Mouse (Mus musculus) neural tube, embryonic 13.5 days (tissue): ENCODE measurements at regions not wholly inside any gene's neighbourhood (a gene's known extent, or its start where the extent isn't known, plus 50 kb on each side); places are given as distances from the start of the nearest gene placed in this dataset.

Source experiments
- ATAC-seq: fragments of 200-750 bp; cut with Nextera tagmentation; 2 replicates; pipeline ENCODE4 v1.8.0; 2017; ENCODE audit warnings: low read depth, mild to moderate bottlenecking, moderate TSS enrichment, moderate library complexity
- H3K27ac ChIP-seq: fragments of 300-500 bp; sonication (generic); replicated peaks from 2 replicates; pipeline ENCODE4 v1.5.1; 2015; ENCODE audit warnings: moderate library complexity, mild to moderate bottlenecking, inconsistent platforms
- H3K27me3 ChIP-seq: fragments of 300-500 bp; sonication (generic); 2 replicates; pipeline ENCODE4 v1.6.1; 2015; ENCODE audit warnings: mild to moderate bottlenecking, inconsistent platforms
- H3K36me3 ChIP-seq: fragments of 300-500 bp; sonication (generic); 2 replicates; pipeline ENCODE4 v1.6.1; 2015; ENCODE audit warnings: mild to moderate bottlenecking, inconsistent platforms
- H3K4me1 ChIP-seq: fragments of 300-500 bp; sonication (generic); replicated peaks from 2 replicates; pipeline ENCODE4 v1.6.1; 2015; ENCODE audit warnings: inconsistent platforms
- H3K4me2 ChIP-seq: fragments of 300-500 bp; sonication (generic); 2 replicates; pipeline ENCODE4 v1.6.1; 2015; ENCODE audit warnings: inconsistent platforms, mild to moderate bottlenecking, moderate library complexity
- H3K4me3 ChIP-seq: fragments of 300-500 bp; sonication (generic); 2 replicates; pipeline ENCODE4 v1.5.1; 2015; ENCODE audit warnings: mild to moderate bottlenecking, inconsistent platforms
- H3K9ac ChIP-seq: fragments of 300-500 bp; sonication (generic); 2 replicates; pipeline ENCODE4 v1.6.1; 2015; ENCODE audit warnings: moderate library complexity, mild to moderate bottlenecking, inconsistent platforms
- H3K9me3 ChIP-seq: fragments of 300-500 bp; sonication (generic); 2 replicates; pipeline ENCODE4 v1.6.1; 2016; ENCODE audit warnings: inconsistent platforms
- WGBS: fragments of 180-500 bp; shearing (Covaris S2); methylation state at CpG from one replicate; pipeline ENCODE4 v1.1.7; 2015; 5-methylcytosine and 5-hydroxymethylcytosine counted together

- WGBS: 85% methylated on average over 4 of the region's 4 CpGs
- H3K4me1 ChIP-seq: no peaks in the 10 kb centered on the region
- ATAC-seq: no peak
- H3K9ac ChIP-seq: no peak overlapping the region
- no peak overlapping the region for H3K4me2 ChIP-seq
- H3K27ac ChIP-seq: no peak overlapping the region
- H3K9me3 ChIP-seq: no peaks in the 10 kb centered on the region
- H3K36me3 ChIP-seq: no peaks in the 10 kb centered on the region
- no peak overlapping the region for H3K4me3 ChIP-seq
- no peaks in the 10 kb centered on the region for H3K27me3 ChIP-seq
Measured at GRCm38 (mm10) chr4:47781039-47781438, 263.9 kb upstream of the Nr4a3 start.

DNA sequence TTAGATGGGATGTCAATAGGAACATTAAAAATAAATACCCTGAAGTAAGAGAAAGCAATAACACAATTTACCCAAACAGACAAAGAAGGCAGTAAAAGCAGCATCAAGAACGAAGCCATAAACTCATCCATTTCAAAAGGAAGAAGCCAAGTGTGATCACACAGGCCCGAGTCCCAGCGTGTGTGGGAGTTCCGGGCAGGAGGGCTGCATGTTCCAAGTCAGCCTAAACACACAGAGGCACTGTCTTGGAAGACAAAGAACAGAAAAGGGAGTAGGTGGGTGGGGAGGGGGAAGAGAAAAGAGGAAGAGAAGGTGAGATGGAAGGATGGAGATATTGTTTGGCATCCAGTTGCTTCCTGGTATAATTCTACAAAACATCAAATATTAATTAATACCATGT lies 248.0 kb upstream of the Nr4a3 start:
- 27% methylated on average over 4 of the region's 4 CpGs for WGBS
- Histone ChIP-seq H3K27me3 (no peaks in the 10 kb centered on the region), H3K9ac (no peak overlapping the region), H3K4me2 (no peak overlapping the region), H3K4me1 (no peaks in the 10 kb centered on the region), H3K4me3 (no peak overlapping the region), H3K9me3 (0 out of 2 replicates have a peak, but pooled peaks cover 6% of the 10 kb centered on the region), H3K27ac (no peak overlapping the region), H3K36me3 (no peaks in the 10 kb centered on the region)
- ATAC-seq: no peak

DNA sequence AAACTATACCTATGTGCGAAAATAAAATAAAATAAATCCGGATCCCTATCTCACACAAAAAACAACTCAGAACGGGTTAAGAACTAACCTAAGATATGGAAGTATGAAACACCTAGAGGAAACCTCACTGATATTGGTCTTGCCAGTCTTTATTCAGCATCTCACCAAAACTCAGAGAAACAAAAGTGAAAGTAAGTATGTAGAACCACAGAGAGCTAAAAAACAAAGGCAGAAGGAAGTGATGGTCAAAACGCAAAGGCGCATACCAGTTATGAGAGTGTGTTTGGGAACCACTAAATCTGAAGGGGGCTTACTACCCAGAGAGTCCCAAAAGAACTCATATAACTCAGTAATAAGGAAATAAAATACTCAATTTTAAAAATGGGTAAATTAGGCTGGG lies 245.8 kb upstream of the Nr4a3 start:
- Histone ChIP-seq H3K27me3 (no peaks in the 10 kb centered on the region), H3K36me3 (no peaks in the 10 kb centered on the region), H3K9me3 (0 out of 2 replicates have a peak, but pooled peaks cover 6% of the 10 kb centered on the region), H3K4me3 (no peak overlapping the region), H3K4me1 (no peaks in the 10 kb centered on the region), H3K4me2 (no peak overlapping the region), H3K27ac (no peak overlapping the region), H3K9ac (no peak overlapping the region)
- 95% methylated on average over 5 of the region's 5 CpGs for WGBS
- no peak for ATAC-seq

DNA sequence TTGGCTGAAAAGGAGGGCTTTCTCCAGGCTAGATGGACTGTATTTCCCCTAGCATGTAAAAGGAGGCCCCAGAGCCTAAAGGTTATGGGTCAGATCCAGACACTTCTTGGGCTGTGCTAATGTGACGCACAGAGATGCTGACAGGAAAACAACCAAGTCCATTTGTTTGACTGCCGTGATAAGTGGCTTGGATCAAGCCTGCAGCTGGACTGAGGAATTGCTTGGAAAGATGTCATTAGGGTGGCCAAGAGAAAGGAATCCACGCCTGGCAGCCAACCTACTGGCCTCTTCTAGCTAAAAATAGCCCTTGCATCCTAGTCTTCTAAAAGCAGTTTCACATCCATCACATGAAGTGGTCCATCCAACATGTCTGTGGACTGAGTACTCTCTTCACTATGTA lies 241.8 kb upstream of the Nr4a3 start:
- no peaks in the 10 kb centered on the region for H3K27me3 ChIP-seq
- no peak overlapping the region for H3K27ac ChIP-seq
- WGBS: 83% methylated on average over 3 of the region's 3 CpGs
- H3K4me1 ChIP-seq: no peaks in the 10 kb centered on the region
- no peaks in the 10 kb centered on the region for H3K36me3 ChIP-seq
- no peak overlapping the region for H3K9ac ChIP-seq
- ATAC-seq: no peak
- H3K9me3 ChIP-seq: no peaks in the 10 kb centered on the region
- no peak overlapping the region for H3K4me3 ChIP-seq
- H3K4me2 ChIP-seq: no peak overlapping the region

GRCm38 (mm10) chr4:47807877-47808276 lies 237.1 kb upstream of the Nr4a3 start:
- 21% methylated on average over 3 of the region's 3 CpGs for WGBS
- Histone ChIP-seq H3K9ac (no peak overlapping the region), H3K27me3 (no peaks in the 10 kb centered on the region), H3K4me1 (no peaks in the 10 kb centered on the region), H3K9me3 (no peaks in the 10 kb centered on the region), H3K4me3 (no peak overlapping the region), H3K27ac (no peak overlapping the region), H3K36me3 (no peaks in the 10 kb centered on the region), H3K4me2 (no peak overlapping the region)
- no peak for ATAC-seq

- Histone ChIP-seq H3K9ac (no peak overlapping the region), H3K9me3 (no peaks in the 10 kb centered on the region)
Measured at GRCm38 (mm10) chr4:47814030-47814429, 230.9 kb upstream of the Nr4a3 start.

GRCm38 (mm10) chr4:47818371-47819159 lies 226.4 kb upstream of the Nr4a3 start:
- 92% methylated on average over 18 of the region's 18 CpGs for WGBS
- no peak overlapping the region for H3K9ac ChIP-seq
- H3K9me3 ChIP-seq: no peaks in the 10 kb centered on the region
- ATAC-seq: no peak
- no peaks in the 10 kb centered on the region for H3K27me3 ChIP-seq
- H3K4me3 ChIP-seq: no peak overlapping the region
- H3K4me1 ChIP-seq: no peaks in the 10 kb centered on the region
- H3K36me3 ChIP-seq: no peaks in the 10 kb centered on the region
- no peak overlapping the region for H3K4me2 ChIP-seq
- H3K27ac ChIP-seq: no peak overlapping the region

More at GRCm38 (mm10) chr4:47814030-47814429, 230.9 kb upstream of the Nr4a3 start:
- Histone ChIP-seq H3K27ac (no peak overlapping the region), H3K27me3 (no peaks in the 10 kb centered on the region), H3K4me3 (no peak overlapping the region), H3K4me1 (no peaks in the 10 kb centered on the region), H3K36me3 (no peaks in the 10 kb centered on the region), H3K4me2 (no peak overlapping the region)
- no peak for ATAC-seq
- 74% methylated on average over 7 of the region's 7 CpGs for WGBS

DNA sequence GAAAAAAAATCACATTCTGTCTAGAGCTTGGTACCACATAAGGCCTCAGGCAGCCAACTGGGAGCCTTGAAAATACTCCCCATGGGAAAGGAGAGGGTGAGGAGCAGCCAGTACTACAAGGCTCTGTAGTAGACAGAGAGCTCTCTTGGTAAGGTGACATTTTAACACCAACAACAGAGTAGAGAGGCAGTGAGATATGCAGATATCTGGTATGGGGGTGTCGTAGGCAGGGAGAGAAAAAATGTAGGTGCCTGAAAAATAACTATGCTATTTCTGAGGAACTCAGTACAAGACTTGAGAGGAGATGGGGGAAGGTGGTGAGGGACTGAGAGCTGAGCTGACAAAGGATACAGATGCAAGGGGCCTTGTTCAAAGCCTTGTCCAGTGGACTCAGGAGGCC lies 224.4 kb upstream of the Nr4a3 start:
- Histone ChIP-seq H3K4me1 (no peaks in the 10 kb centered on the region), H3K27ac (no peak overlapping the region), H3K9me3 (no peaks in the 10 kb centered on the region), H3K9ac (no peak overlapping the region), H3K27me3 (no peaks in the 10 kb centered on the region), H3K36me3 (no peaks in the 10 kb centered on the region), H3K4me3 (no peak overlapping the region), H3K4me2 (no peak overlapping the region)
- no peak for ATAC-seq
- 95% methylated on average over 1 of the region's 1 CpGs for WGBS

DNA sequence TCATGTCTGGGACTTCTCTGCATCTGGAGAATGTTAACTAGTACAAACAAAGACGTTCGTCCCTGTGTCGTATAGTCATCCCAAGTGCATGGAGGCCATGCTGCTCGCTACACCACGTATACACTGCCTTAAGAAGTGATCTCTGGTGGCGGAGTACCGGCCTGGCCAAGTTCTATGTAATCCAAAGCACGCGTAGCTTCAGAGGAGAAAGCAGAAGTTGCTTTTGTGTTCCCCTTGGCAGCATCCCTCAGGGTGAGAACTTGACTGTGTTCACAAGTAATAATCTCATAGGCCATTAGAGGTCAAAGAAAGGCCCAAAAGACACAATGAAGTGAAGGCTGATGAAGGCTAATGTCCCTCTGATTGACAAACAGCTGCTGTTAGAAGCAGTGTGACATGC lies 221.7 kb upstream of the Nr4a3 start:
- Histone ChIP-seq H3K27me3 (no peaks in the 10 kb centered on the region), H3K4me1 (no peaks in the 10 kb centered on the region), H3K9me3 (no peaks in the 10 kb centered on the region), H3K4me2 (no peak overlapping the region), H3K4me3 (no peak overlapping the region), H3K36me3 (no peaks in the 10 kb centered on the region), H3K9ac (no peak overlapping the region), H3K27ac (no peak overlapping the region)
- no peak for ATAC-seq
- 89% methylated on average over 9 of the region's 9 CpGs for WGBS

DNA sequence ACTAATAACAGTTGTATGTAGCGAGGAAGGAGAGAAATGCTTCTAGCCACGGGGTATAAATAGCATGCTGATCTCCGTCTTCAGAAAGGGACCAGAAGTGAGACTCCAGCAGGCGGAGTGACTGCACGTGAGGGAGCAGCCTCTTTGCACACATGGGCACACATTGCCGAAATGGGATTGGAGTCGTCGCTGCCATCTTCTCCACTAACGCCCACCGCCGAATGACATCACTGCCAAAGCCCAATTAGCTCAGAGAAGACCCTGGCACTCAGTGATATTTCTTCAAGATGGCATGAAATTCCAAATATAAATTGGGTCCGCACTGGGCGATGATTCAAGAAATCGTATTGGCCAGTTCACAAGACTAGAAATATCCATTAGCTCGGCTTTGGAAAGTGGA lies 220.9 kb upstream of the Nr4a3 start:
- H3K27ac ChIP-seq: no peak overlapping the region
- no peak for ATAC-seq
- H3K9me3 ChIP-seq: no peaks in the 10 kb centered on the region
- no peaks in the 10 kb centered on the region for H3K4me1 ChIP-seq
- 92% methylated on average over 15 of the region's 15 CpGs for WGBS
- no peak overlapping the region for H3K4me3 ChIP-seq
- no peaks in the 10 kb centered on the region for H3K36me3 ChIP-seq
- no peaks in the 10 kb centered on the region for H3K27me3 ChIP-seq
- no peak overlapping the region for H3K4me2 ChIP-seq
- no peak overlapping the region for H3K9ac ChIP-seq

GRCm38 (mm10) chr4:47832905-47833304 lies 212.0 kb upstream of the Nr4a3 start:
- Histone ChIP-seq H3K9me3 (peaks cover 1% of the 10 kb centered on the region; the same call in 1 of the 2 replicates), H3K27me3 (no peaks in the 10 kb centered on the region), H3K4me1 (no peaks in the 10 kb centered on the region), H3K9ac (no peak overlapping the region), H3K36me3 (no peaks in the 10 kb centered on the region), H3K4me2 (no peak overlapping the region), H3K27ac (no peak overlapping the region), H3K4me3 (no peak overlapping the region)
- no peak for ATAC-seq
- 75% methylated on average over 2 of the region's 2 CpGs for WGBS

DNA sequence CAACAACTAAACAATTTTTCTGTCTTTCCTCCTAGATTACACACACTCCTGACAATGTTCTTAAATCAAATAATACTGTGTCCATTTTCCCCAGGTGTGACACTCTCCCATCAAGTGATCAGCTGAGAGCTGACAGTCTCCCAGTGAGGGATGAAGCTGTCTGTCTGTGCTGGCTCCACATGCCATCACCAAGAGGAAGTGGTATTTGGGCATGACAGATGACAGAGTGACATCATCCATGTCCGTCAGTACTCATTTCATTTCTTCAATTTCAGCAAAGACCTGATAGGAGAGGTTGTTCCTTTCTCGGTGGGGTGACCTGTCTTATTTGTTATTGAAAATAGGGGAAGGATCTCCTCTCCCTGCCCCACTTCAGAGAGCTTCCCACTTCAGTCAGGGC lies 206.5 kb upstream of the Nr4a3 start:
- H3K9ac ChIP-seq: no peak overlapping the region
- no peaks in the 10 kb centered on the region for H3K27me3 ChIP-seq
- no peak for ATAC-seq
- 88% methylated on average over 2 of the region's 2 CpGs for WGBS
- no peak overlapping the region for H3K4me3 ChIP-seq
- no peak overlapping the region for H3K4me2 ChIP-seq
- H3K4me1 ChIP-seq: no peaks in the 10 kb centered on the region
- peaks cover 3% of the 10 kb centered on the region; the same call in 1 of the 2 replicates for H3K9me3 ChIP-seq
- H3K27ac ChIP-seq: no peak overlapping the region
- no peaks in the 10 kb centered on the region for H3K36me3 ChIP-seq

DNA sequence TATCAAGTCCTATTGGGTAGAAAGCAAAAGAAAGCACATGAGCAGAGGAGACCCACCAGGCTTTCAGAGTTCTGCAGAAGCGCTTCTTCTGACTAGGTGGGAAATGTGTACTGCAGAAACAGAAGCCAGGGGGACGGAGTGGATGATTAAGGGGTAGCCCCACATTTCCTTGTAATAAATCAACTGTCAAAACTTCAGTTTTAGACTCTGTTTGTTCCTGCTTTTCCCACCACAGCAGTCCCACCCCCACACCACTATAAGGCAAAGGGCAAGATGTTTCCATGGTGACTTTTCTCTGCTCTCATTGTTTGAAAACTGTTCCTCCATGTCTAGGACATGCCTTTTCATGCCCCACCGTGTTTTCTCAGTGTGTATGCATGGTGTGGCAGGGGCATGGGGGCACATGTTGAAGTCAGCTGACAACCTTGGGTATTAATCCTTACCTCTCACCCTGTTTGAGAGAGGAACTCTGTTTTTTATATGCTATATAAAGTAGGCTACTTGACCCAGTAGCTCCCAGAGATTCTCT lies 202.8 kb upstream of the Nr4a3 start:
- Histone ChIP-seq H3K4me3 (no peak overlapping the region), H3K27me3 (no peaks in the 10 kb centered on the region), H3K4me2 (no peak overlapping the region), H3K9ac (no peak overlapping the region), H3K4me1 (peaks cover 12% of the 10 kb centered on the region), H3K27ac (no peak overlapping the region), H3K9me3 (peaks cover 3% of the 10 kb centered on the region; the same call in 1 of the 2 replicates), H3K36me3 (no peaks in the 10 kb centered on the region)
- 45% methylated on average over 3 of the region's 3 CpGs for WGBS
- ATAC-seq: no peak
